In the genomic region with DNA sequence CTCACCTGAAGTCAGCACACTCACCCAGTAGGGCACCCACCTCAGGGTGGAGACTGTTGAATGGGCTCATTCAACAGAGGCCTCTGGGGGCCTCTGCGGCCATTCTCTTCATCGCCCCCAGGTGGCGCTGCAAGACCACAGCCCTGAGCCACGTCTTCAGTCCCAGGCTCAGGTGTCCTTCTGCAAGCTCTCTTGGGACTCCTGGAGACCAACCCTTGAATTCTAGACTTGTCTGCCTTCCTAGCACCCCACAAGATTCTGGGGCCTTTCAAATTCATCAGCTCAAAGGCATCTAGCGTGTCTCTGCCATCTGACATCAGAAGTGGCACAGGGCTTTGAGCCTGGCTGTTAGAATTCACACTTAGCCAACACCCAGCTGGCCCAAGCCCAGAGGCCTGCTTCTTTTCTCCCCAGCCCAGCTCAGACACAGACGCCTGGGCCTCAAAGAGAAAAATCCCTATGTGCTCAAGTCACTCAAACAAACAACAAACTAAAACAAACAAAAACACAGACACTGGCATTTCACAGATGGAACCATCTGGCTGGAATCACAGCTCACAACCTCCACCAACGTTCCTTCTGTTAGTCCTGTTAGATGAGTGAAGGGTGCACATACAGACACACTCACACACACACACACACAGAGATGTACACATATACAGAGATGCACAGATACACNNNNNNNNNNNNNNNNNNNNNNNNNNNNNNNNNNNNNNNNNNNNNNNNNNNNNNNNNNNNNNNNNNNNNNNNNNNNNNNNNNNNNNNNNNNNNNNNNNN, we compare ENCODE assay signal across 9 mouse cellular contexts. TPM values are rescaled to one million over a fixed set of nuclear protein-coding genes. Genes with fewer than 3 reads are reported as not detected.
DNase-seq lines count a peak whose midpoint lies in the region; ATAC-seq and TF ChIP-seq lines count a peak whose summit lies in the region.
"Had no signal": no experiment of that assay in that cellular context is flagged by ENCODE, and none has a peak within 500 bp of the region (broad histone marks: within the 10 kb centered on the region; RNA-seq: fewer than 3 reads in every experiment).

No protein-coding gene starts in this region.

- TF ChIP-seq POLR2A in cortical plate, adult 2 months (IDR thresholded peaks at IDR 0.05; ENCODE audit: extremely low read depth, insufficient read depth, low read length) = no peak
- TF ChIP-seq POLR2A in kidney, adult 2 months (IDR thresholded peaks at IDR 0.05; ENCODE audit: low read depth, low read length) = no peak
- no peak for TF ChIP-seq POLR2A in limb, embryonic 14.5 days (IDR thresholded peaks at IDR 0.05; ENCODE audit: borderline replicate concordance, extremely low read depth, insufficient read depth, insufficient read length)

- intact Hi-C loops in gastrocnemius, postnatal 36 days (cut with DNase I) = no loop called here

- peak; percentile 58; the same call in 1 of the 2 replicates for ATAC-seq in limb, embryonic 14.5 days (ENCODE audit: low FRiP score, low read depth)
- peak; percentile 41; the same call in 1 of the 2 replicates for ATAC-seq in neural tube, embryonic 12.5 days (ENCODE audit: low FRiP score, low read depth)
- peak; percentile 58; the same call in 1 of the 2 replicates for ATAC-seq in stomach, embryonic 15.5 days (ENCODE audit: insufficient read depth, low FRiP score, low read depth)

- peak; percentile 87 for TF ChIP-seq CTCF in cortical plate, adult 2 months (IDR thresholded peaks at IDR 0.05; ENCODE audit: extremely low read depth, insufficient read depth, low read length)
- peak; percentile 94 for TF ChIP-seq CTCF in kidney, adult 2 months (conservative IDR thresholded peaks at IDR 0.05; ENCODE audit: insufficient read depth, insufficient read length, low read depth, low read length)

- H3K36me3 ChIP-seq in kidney, adult 2 months (ENCODE audit: control insufficient read depth, insufficient read depth, low read length) = no peaks in the 10 kb centered on the region
- H3K36me3 ChIP-seq in limb, embryonic 14.5 days (ENCODE audit: control insufficient read depth, insufficient read depth, low read length) = no peaks in the 10 kb centered on the region
- no peaks in the 10 kb centered on the region for H3K36me3 ChIP-seq in neural tube, embryonic 12.5 days
- no peaks in the 10 kb centered on the region for H3K36me3 ChIP-seq in stomach, embryonic 15.5 days

- H3K9ac ChIP-seq in limb, embryonic 14.5 days (ENCODE audit: low read depth, low read length, severe bottlenecking) = no peak overlapping the region
- no peak overlapping the region for H3K9ac ChIP-seq in neural tube, embryonic 12.5 days
- H3K9ac ChIP-seq in stomach, embryonic 15.5 days = no peak overlapping the region

- no peaks in the 10 kb centered on the region for H3K9me3 ChIP-seq in limb, embryonic 14.5 days (ENCODE audit: control insufficient read depth, low read length)
- no peaks in the 10 kb centered on the region for H3K9me3 ChIP-seq in neural tube, embryonic 12.5 days
- no peaks in the 10 kb centered on the region for H3K9me3 ChIP-seq in stomach, embryonic 15.5 days

- no peak overlapping the region for H3K27ac ChIP-seq in cortical plate, adult 2 months (ENCODE audit: insufficient read depth, low read length)
- no peak overlapping the region for H3K27ac ChIP-seq in kidney, adult 2 months (ENCODE audit: insufficient read depth, low read depth, low read length)
- H3K27ac ChIP-seq in limb, embryonic 14.5 days (replicated peaks; ENCODE audit: low read depth, low read length) = no peak overlapping the region
- H3K27ac ChIP-seq in neural tube, embryonic 12.5 days = no peak overlapping the region
- H3K27ac ChIP-seq in stomach, embryonic 15.5 days = no peak overlapping the region

- no peak overlapping the region for H3K4me3 ChIP-seq in cortical plate, adult 2 months (ENCODE audit: insufficient read depth, low read length)
- no peak overlapping the region for H3K4me3 ChIP-seq in kidney, adult 2 months (ENCODE audit: insufficient read depth, low read depth, low read length)
- H3K4me3 ChIP-seq in limb, embryonic 14.5 days (replicated peaks; ENCODE audit: low read length) = no peak overlapping the region
- no peak overlapping the region for H3K4me3 ChIP-seq in neural tube, embryonic 12.5 days
- H3K4me3 ChIP-seq in stomach, embryonic 15.5 days (replicated peaks) = no peak overlapping the region
- H3K4me3 ChIP-seq: erythroblast, embryonic 14.5 days had no signal

- peak; percentile 70 for DNase-seq in A20 (ENCODE audit: low read depth, low spot score)
- peak; percentile 71 to 77 for DNase-seq in adrenal gland, adult 18-20 months (ENCODE audit: low spot score in 2 of 2)
- DNase-seq in gastrocnemius, postnatal 36 days = peak; percentile 55 to 71
- peak; percentile 67 for DNase-seq in kidney, adult 2 months
- DNase-seq in limb, embryonic 14.5 days (ENCODE audit: low spot score) = peak; percentile 72

- H3K4me2 ChIP-seq in limb, embryonic 14.5 days (replicated peaks; ENCODE audit: low read depth, low read length, severe bottlenecking) = no peak overlapping the region
- H3K4me2 ChIP-seq in neural tube, embryonic 12.5 days (replicated peaks) = no peak overlapping the region
- H3K4me2 ChIP-seq in stomach, embryonic 15.5 days = no peak overlapping the region

- H3K27me3 ChIP-seq in kidney, adult 2 months (replicated peaks; ENCODE audit: control insufficient read depth, insufficient read depth, low read length) = no peaks in the 10 kb centered on the region
- no peaks in the 10 kb centered on the region for H3K27me3 ChIP-seq in limb, embryonic 14.5 days (ENCODE audit: control insufficient read depth, insufficient read depth, low read length)
- no peaks in the 10 kb centered on the region for H3K27me3 ChIP-seq in neural tube, embryonic 12.5 days (replicated peaks)
- no peaks in the 10 kb centered on the region for H3K27me3 ChIP-seq in stomach, embryonic 15.5 days (replicated peaks)

- 13% methylated on average over 7 of the region's 7 CpGs for WGBS in kidney, adult 2 months
- 8% methylated on average over 7 of the region's 7 CpGs for WGBS in limb, embryonic 14.5 days
- WGBS in neural tube, embryonic 12.5 days = 15% methylated on average over 7 of the region's 7 CpGs
- 9% methylated on average over 7 of the region's 7 CpGs for WGBS in stomach, embryonic 15.5 days

- no peaks in the 10 kb centered on the region for H3K4me1 ChIP-seq in cortical plate, adult 2 months (ENCODE audit: control insufficient read depth, insufficient read depth, low read length)
- no peaks in the 10 kb centered on the region for H3K4me1 ChIP-seq in kidney, adult 2 months (ENCODE audit: control insufficient read depth, insufficient read depth, low read length)
- peaks cover 8% of the 10 kb centered on the region for H3K4me1 ChIP-seq in limb, embryonic 14.5 days (ENCODE audit: control insufficient read depth, insufficient read depth, low read length)
- H3K4me1 ChIP-seq in neural tube, embryonic 12.5 days = no peaks in the 10 kb centered on the region
- H3K4me1 ChIP-seq in stomach, embryonic 15.5 days = peaks cover 3% of the 10 kb centered on the region; the same call in 1 of the 2 replicates

RNA-seq across cellular contexts. Expression of gene Tlr5, which starts 36.6 kb away (rescaled TPM):
- total RNA-seq in adrenal gland, adult 18-20 months (2021) = 1 to 10 TPM; 1.3 to 2.4 TPM
- polyA plus RNA-seq in cortical plate, adult 2 months (2012; rRNA removed) = 0.42 and 0.53 TPM in 2 replicates
- total RNA-seq in gastrocnemius, postnatal 36 days (2021) = 1 to 10 TPM; 1.8 to 6.2 TPM
- 0.42 and 0.66 TPM in 2 replicates for polyA plus RNA-seq in kidney, adult 2 months (2012; rRNA removed)
- polyA plus RNA-seq in limb, embryonic 14.5 days (2012; rRNA removed) = 4.4 and 5.0 TPM in 2 replicates
- polyA plus RNA-seq in limb, embryonic 14.5 days (2014; fragmentation: Nextera tagmentation; extraction: Ambion mirVana) = 2.5 and 2.7 TPM in 2 replicates
- 0.47 and 0.69 TPM in 2 replicates for polyA plus RNA-seq in neural tube, embryonic 12.5 days (2016; fragmentation: Nextera tagmentation; extraction: Ambion mirVana)
- 2.1 and 2.5 TPM in 2 replicates for polyA plus RNA-seq in stomach, embryonic 15.5 days (2015; fragmentation: Nextera tagmentation; extraction: Ambion mirVana)
- polyA plus RNA-seq: erythroblast, embryonic 14.5 days had no signal
